Mouse (Mus musculus) stomach, postnatal 0 days (tissue): ENCODE data around the gene Icos. TPM values are rescaled to one million over a fixed set of nuclear protein-coding genes. Genes with fewer than 3 reads are reported as not detected.

Experiments
- ATAC-seq: fragments of 200-750 bp; cut with Nextera tagmentation; 2 replicates; pipeline ENCODE4 v1.8.0; 2017; ENCODE audit not compliant: low FRiP score, low TSS enrichment
- DNase-seq: peaks from one replicate; pipeline ENCODE4 v3.0.0-alpha.2; 2016; ENCODE audit warnings: low spot score
- H3K27ac ChIP-seq: fragments of 300-500 bp; sonication (generic); replicated peaks from 2 replicates; pipeline ENCODE4 v1.5.1; 2014; ENCODE audit warnings: mild to moderate bottlenecking, control low read depth
- H3K27me3 ChIP-seq: fragments of 300-500 bp; sonication (generic); 2 replicates; pipeline ENCODE4 v1.6.1; 2014; ENCODE audit warnings: low read length; ENCODE audit not compliant: control insufficient read depth, insufficient read depth
- H3K36me3 ChIP-seq: fragments of 300-500 bp; sonication (generic); 2 replicates; pipeline ENCODE4 v1.6.1; 2014; ENCODE audit warnings: low read length, mixed read lengths; ENCODE audit not compliant: control insufficient read depth, insufficient read depth
- H3K4me1 ChIP-seq: fragments of 300-500 bp; sonication (generic); replicated peaks from 2 replicates; pipeline ENCODE4 v1.6.1; 2014; ENCODE audit warnings: antibody characterized with exemption; ENCODE audit not compliant: control insufficient read depth, insufficient read depth
- H3K4me2 ChIP-seq: fragments of 300-500 bp; sonication (generic); replicated peaks from 2 replicates; pipeline ENCODE4 v1.6.1; 2014; ENCODE audit warnings: low read depth, mild to moderate bottlenecking, control low read depth, moderate library complexity
- H3K4me3 ChIP-seq: fragments of 300-500 bp; sonication (generic); 2 replicates; pipeline ENCODE4 v1.5.1; 2014; ENCODE audit warnings: low read depth, low read length, control low read depth
- H3K9ac ChIP-seq: fragments of 300-500 bp; sonication (generic); 2 replicates; pipeline ENCODE4 v1.6.1; 2014; ENCODE audit warnings: mild to moderate bottlenecking, low read length, control low read depth, mixed read lengths
- H3K9me3 ChIP-seq: fragments of 300-500 bp; sonication (generic); 2 replicates; pipeline ENCODE4 v1.6.1; 2016; ENCODE audit warnings: low read length; ENCODE audit not compliant: control insufficient read depth
- CTCF ChIP-seq: IDR thresholded peaks from 2 replicates; pipeline ENCODE4 v1.5.1; 2016; ENCODE audit warnings: antibody characterized with exemption, low read depth, mild to moderate bottlenecking, moderate library complexity
- EP300 ChIP-seq: optimal IDR thresholded peaks from 2 replicates; pipeline ENCODE3; 2016; ENCODE audit warnings: antibody characterized with exemption
- WGBS: fragments of 180-500 bp; shearing (Covaris S2); extraction: QIAGEN DNeasy Blood & Tissue Kit; methylation state at CpG from one replicate; pipeline ENCODE4 v1.1.7; 2014; 5-methylcytosine and 5-hydroxymethylcytosine counted together
- polyA plus RNA-seq: library from polyadenylated mRNA; unstranded; fragments of >200 nt; fragmentation: Nextera tagmentation; extraction: Ambion mirVana; gene quantifications from 2 replicates; pipeline ENCODE4 v1.2.1, GENCODE M21; 2015

Icos gene
- polyA plus RNA-seq, 1 experiment from 2014 or later, result 0.08 TPM

- H3K4me3 ChIP-seq, result no peak overlapping the region
- WGBS, result 73% methylated on average over 3 of the region's 3 CpGs
- no peak overlapping the region for H3K27ac ChIP-seq
- H3K9ac ChIP-seq, result no peak overlapping the region
- H3K27me3 ChIP-seq, result no peaks in the 10 kb centered on the region
- H3K4me1 ChIP-seq, result no peaks in the 10 kb centered on the region
- no peak overlapping the region for H3K4me2 ChIP-seq
- no peaks in the 10 kb centered on the region for H3K9me3 ChIP-seq
- H3K36me3 ChIP-seq, result no peaks in the 10 kb centered on the region
- ATAC-seq, result no peak
- TF ChIP-seq CTCF, result no peak
- no peak for TF ChIP-seq EP300
- no peak for DNase-seq
Observed at GRCm38 (mm10) chr1:61046055-61046705, 68.5 kb downstream of the Icos start.

- 67% methylated on average over 3 of the region's 3 CpGs for WGBS
- Histone ChIP-seq H3K9me3 (no peaks in the 10 kb centered on the region), H3K9ac (no peak overlapping the region), H3K4me3 (no peak overlapping the region), H3K27me3 (no peaks in the 10 kb centered on the region), H3K36me3 (no peaks in the 10 kb centered on the region), H3K4me2 (no peak overlapping the region), H3K4me1 (no peaks in the 10 kb centered on the region), H3K27ac (no peak overlapping the region)
- no peak for DNase-seq
- ATAC-seq, result no peak
- TF ChIP-seq EP300, result no peak
- no peak for TF ChIP-seq CTCF
Observed at GRCm38 (mm10) chr1:61047336-61047735, 69.6 kb downstream of the Icos start.

Other genes starting within 250 kb of the Icos start
- not detected in 2 replicates for gene Ctla4, start 90.9 kb upstream of the Icos start, polyA plus RNA-seq